Mouse (Mus musculus) skeletal muscle tissue, adult 2 months (tissue): Measurements from ENCODE around the gene Ccl24.
A peak's percentile ranks its signal among the peaks of the same experiment; 100 is the strongest.
"Not testable (repeated sequence)": the region's sequence is repeated elsewhere in the genome, so short reads cannot be mapped to it uniquely, and the experiment has no call there.

ENCODE experiments used
- DNase-seq: peaks from one replicate; pipeline ENCODE4 v3.0.0-alpha.2; 2012; ENCODE audit warnings: low read depth, low spot score

Ccl24 gene

GRCm38 (mm10) chr5:135573006-135573405 lies at the start of gene Ccl24:
Gene Ccl24 (minus strand): TSS chr5:135573049.
- peak; percentile 54 for DNase-seq

DNA sequence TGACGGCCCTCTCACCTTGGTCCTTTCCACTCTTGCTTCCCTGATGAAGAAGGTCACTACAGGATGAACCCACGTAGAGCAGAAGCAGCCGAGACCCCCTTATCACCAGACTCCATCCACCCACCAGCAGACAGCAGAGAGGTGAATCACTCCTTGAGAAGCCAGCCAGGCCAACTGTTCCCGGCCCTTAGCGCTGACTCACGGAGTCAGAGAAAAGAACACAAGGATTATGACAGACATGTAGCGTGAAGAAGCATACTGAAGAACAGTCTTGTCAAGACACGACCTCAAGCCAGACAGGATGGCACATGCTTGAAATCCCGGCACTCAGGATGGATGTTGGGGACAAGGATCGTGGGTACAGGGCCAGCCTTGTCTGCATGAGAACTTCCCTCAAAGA lies 48.9 kb upstream of the Ccl24 start:
- no peak for DNase-seq

GRCm38 (mm10) chr5:135620526-135620925 lies 47.7 kb upstream of the Ccl24 start:
- no peak for DNase-seq

- DNase-seq: not testable (repeated sequence)
Measured at GRCm38 (mm10) chr5:135619741-135620140, 46.9 kb upstream of the Ccl24 start.

DNA sequence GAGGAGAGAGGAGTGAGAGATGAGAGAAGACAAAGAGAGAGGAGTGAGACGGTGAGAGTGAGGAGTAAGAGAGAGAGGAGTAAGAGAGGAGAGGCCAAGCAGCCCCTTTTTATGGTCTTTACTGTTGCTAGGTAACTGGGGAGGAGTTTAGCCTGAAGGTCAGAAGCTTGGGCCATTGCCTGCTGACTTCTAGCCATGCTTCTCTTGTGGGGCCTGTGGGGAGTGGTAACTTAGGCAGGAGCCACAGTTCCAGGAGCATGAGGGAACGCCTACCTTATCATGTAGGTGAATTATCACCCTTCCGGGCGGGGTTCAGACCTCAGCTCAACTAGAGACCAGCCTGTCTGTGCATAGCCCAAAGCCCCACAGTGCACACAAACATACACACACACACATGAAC lies 36.9 kb upstream of the Ccl24 start:
- DNase-seq: no peak

DNA sequence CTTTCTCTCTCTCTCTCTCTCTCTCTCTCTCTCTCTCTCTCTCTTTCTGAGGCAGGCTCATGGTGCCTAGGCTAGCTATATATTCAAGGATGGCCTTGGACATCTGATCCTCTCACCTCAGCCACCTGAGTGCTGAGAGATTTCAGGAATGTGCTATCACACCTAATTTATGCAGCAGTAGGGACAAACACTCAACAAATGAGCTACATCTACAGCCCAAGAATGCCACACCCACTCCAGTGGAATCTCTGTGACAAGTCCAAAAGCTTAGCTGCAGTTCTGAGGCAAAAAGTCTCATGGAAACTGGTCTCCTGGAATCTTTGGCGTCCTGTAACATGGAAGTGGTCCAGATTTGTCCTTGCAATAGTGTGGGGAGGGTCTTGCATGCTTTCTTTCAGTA lies 34.7 kb upstream of the Ccl24 start:
- DNase-seq: no peak

GRCm38 (mm10) chr5:135606717-135607116 lies 33.9 kb upstream of the Ccl24 start:
- DNase-seq: not testable (repeated sequence)

DNA sequence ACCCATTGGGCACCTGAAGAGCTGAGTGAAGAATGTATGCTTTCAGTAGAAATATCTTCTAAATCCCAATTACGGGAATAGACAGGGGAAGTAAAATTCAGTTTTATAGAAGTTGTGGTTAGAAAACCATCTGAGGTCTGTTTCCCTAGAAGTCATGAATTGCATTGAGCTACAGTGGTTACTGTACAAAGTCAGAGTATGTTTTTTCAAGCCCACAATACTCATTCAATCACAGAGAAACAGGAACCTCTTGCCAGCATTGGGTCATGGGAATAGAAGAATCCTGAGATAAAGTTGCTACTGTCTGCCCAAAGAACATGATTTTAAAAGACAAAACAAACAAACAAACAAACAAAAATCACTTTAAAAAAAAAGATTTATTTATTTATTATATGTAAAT lies 31.8 kb upstream of the Ccl24 start:
- DNase-seq: not testable (repeated sequence)

DNA sequence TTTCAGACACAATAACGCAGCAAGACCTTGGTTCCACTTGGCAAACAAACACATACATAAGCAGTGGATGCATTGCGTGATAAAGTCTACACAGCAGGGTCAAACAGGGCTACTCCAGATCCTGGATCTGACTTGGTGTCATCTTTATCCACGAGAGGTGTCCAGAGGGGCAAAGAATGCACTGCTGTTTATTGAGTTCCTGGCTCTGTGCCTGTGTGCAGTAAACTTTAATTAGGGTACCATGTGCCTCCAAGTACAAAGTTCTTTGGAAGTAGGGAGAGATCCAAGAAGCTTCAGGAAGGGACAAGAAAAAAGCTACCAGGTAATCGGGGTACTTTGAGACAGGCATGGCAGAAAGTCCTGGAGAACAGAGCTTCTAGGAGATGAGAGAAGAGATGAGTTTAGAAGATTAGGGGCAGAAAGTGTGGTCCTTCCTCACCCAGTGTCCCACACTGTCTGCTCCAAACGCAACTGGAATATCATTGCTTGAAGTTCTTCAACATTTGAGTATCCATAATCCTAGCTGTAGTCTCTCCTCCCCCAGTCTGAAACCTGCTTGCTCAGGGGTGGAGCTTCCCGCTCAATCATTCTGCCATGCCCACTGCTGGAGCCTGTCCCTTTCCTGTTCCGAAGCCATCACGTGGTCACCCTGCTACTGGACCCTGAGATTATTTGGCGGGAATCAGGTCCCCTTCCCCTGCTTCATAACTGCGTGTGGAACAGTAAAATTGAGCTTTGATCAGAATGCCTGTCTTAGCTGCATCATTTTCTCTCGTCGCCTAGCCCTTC lies 17.3 kb upstream of the Ccl24 start:
- no peak for DNase-seq

DNA sequence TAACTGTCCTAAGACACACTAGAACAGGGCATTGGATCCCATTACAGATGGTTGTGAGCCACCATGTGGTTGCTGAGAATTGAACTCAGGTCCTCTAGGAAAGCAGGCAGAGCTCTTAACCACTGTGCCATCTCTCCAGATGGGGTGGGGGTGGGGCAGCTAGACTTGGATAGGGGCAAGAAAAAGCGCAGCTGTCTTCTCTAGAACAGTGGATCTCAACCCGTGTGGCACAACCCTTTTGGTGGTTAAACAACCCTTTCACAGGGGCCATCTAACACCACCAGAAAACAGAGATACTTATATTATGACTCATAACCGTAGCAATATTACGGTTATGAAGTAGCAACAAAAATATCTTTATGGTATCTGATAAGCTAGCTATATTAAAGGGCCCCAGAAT lies 14.9 kb upstream of the Ccl24 start:
- DNase-seq: no peak

DNA sequence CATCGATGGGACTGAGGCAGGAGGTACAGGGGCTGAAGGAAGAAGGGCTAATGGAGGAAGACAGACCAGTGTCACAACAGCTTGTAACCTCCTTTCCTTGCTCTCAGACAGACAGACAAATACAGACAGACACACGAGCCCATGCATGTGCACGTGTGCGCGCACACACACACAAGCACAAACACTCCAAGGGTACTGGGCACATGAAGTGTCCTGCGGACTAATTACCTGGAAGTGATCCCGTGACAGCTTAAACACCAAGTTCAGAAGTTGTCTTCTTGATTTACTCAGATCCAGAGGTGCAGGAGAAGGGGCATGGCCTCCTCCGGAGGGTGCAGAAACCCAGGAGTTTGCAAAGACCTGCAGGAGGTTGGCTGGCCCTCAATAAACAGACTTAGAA lies 12.8 kb upstream of the Ccl24 start:
- no peak for DNase-seq

DNA sequence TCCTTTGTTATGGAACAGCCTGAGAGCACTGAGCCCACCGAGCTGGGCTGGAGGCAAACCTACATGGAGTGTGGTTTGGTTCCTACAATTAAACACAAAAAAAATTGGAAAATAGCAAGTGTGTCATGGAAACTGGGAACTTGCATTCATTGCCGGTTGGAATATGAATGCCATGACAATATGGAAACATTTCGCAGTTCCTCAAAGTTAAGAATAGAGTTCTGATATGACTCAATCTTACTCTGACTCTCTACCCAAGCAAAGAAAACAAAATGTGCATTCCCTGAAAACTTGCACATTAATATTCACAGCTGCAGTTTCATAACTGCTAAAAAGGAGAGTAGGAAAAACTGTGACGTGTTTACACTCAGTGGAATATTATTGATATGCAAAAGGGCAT lies 9.5 kb upstream of the Ccl24 start:
- peak; percentile 27 for DNase-seq

- DNase-seq: no peak
Measured at GRCm38 (mm10) chr5:135579331-135579751, 6.5 kb upstream of the Ccl24 start.

DNA sequence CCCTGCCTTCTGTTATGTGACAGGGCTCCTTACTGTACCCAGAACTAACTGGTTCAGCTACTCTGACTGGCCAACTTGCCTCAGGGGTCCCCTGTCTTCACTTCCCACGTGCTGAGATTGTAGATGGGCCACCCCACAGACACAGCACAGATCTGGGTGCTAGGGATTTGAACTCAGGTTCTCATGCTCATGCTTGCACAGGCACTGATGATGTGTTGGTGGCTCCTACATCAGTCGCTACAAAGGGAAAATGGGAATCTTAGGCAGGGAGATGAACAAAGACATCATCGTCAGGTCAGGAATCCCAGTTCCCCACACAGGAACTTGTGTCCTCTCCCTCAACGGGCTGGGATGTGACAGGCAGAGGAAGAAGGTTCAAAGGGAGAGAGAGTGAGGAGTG lies 3.2 kb upstream of the Ccl24 start:
- DNase-seq: no peak

- peak; percentile 34 for DNase-seq
Measured at GRCm38 (mm10) chr5:135568698-135569097, 4.2 kb downstream of the Ccl24 start.

DNA sequence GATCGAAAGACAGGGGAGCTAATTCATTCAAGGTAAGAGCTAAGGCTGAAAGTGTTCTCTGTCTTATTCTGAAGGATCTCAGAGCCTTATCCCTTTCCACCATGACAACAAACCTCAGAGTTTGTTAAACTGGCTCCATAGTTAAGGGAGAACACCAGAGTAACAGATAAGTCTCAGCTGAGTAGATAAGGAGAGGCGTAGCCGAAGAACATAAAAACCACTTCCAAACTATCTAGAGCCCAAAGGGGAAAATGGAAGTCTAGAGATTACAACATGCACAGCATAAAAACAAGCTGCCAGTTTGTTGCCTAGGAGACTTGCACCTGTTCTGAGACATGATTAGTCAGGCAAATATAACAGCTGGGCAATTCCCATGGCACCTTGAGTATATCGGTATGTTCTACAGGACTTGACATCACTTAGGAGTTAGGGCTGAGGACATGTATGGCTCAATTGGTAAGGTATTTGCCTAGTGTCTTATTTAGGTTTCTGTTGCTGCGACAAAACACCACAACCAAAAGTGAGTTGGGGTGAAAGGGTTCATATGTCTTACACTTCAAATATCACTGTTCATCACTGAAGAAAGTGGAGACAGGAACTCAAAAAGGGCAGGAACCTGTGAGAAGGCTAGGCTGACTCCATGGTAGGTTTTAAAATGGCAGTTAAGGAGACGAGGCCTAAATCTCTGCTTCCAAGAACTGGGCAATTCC lies 5.1 kb downstream of the Ccl24 start:
- no peak for DNase-seq

DNA sequence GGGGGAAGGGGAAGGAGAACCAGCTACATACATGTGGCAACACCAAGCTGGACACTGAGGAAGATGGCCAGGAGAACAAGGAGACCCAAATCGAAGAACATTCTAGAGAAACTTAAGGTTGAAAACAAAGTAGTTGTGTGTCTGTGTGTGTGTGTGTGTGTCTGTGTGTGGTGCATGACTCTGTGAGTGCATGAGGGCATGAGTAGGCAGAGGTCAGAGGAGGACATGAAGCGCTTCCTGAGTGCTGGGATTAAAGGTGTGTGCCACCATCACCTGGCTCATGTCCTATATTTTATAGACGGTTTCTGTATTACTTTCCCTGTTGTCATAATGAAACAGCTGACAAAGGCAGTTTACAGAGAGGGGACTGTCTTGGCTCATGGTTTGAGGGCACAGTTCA lies 9.4 kb downstream of the Ccl24 start, which contains the start of gene Ccl26:
Ccl26 (minus strand) TSS at position 101 of the 400 bp plus-strand sequence.
- DNase-seq: no peak

DNA sequence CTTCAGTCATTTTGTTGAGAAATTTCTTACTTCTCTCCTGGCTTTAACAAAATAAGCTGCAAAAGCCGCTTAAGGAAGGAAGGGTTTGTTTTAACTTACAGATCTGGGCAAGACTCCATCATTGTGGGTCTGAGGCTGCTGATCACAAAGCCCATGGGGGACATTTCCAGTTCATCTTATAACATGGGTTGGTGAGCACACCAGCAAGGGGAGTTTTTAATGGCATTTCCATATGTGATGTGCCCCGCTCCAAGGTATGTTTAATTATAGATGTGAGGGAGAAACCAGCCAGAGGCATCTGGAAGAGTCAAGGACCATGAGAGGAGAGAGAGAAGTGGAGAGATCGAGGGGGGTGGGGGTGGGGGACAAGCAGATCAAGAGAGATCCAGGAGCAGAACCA lies 15.2 kb downstream of the Ccl24 start:
- no peak for DNase-seq

GRCm38 (mm10) chr5:135557051-135557450 lies 15.8 kb downstream of the Ccl24 start:
- no peak for DNase-seq

DNA sequence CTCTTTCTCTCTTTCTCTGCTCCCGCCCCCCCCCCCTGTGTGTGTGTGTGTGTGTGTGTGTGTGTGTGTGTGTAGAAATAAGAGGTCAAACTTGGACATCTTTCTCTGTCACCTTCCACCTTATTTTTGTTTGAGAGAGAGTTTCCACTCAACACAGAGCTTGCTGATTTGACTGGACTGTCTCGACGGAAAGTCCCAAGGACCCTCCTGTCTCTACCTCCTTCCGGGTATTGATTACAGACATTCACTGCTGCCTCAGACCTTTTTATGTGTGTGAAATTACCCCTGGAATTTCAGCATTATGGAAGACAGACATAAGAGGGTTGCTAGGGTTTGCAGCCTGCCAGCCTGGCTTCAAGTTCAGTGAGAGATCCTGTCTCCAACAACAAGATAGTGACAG lies 16.6 kb downstream of the Ccl24 start:
- DNase-seq: no peak

- no peak for DNase-seq
Measured at GRCm38 (mm10) chr5:135551591-135551990, 21.3 kb downstream of the Ccl24 start.

- DNase-seq: no peak
Measured at GRCm38 (mm10) chr5:135550910-135551309, 21.9 kb downstream of the Ccl24 start.

DNA sequence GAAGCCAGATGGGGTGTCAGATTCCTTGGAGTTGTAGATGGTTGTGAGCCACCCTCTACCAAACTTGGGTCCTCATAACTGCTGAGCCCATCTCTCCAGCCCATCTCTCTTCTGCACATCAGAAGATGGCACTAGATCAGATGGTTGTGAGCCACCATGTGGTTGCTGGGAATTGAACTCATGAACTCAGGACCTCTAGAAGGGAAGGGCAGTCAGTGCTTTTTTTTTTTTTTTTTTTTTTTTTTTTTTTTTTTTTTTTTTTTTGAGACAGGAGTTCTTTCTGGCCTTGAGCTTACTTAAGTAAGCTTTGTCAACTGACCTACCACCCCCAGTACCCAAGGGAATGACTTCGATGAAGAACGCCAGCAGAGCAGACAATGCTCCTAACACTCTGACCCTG lies 24.9 kb downstream of the Ccl24 start:
- no peak for DNase-seq
